Mouse (Mus musculus) olfactory bulb, adult 2 months (tissue): ENCODE data around the gene Slc7a4. TPM values are rescaled to one million over a fixed set of nuclear protein-coding genes. Genes with fewer than 3 reads are reported as not detected.

ENCODE experiments used
- H3K27ac ChIP-seq: fragments of 200-500 bp; 2 replicates; pipeline ENCODE4 v1.5.1; 2012; ENCODE audit warnings: low read depth, low read length; ENCODE audit not compliant: insufficient read depth
- H3K4me1 ChIP-seq: fragments of 200-500 bp; 2 replicates; pipeline ENCODE4 v1.6.1; 2012; ENCODE audit warnings: low read length; ENCODE audit not compliant: control insufficient read depth, insufficient read depth
- H3K4me3 ChIP-seq: fragments of 200-500 bp; 2 replicates; pipeline ENCODE4 v1.5.1; 2012; ENCODE audit warnings: mild to moderate bottlenecking, low read depth, low read length, moderate library complexity; ENCODE audit not compliant: insufficient read depth
- CTCF ChIP-seq: fragments of 200-500 bp; IDR thresholded peaks from 2 replicates; pipeline ENCODE4 v1.5.1; 2012; ENCODE audit warnings: low read depth, mild to moderate bottlenecking, low read length, moderate library complexity; ENCODE audit not compliant: insufficient read depth
- POLR2A ChIP-seq: fragments of 200-500 bp; IDR thresholded peaks from 2 replicates; pipeline ENCODE4 v1.6.1; 2012; ENCODE audit warnings: mild to moderate bottlenecking, low read depth, low read length, moderate library complexity; ENCODE audit not compliant: insufficient read depth
- WGBS: fragments of 180-500 bp; shearing (Covaris S2); methylation state at CpG from one replicate; pipeline ENCODE4 v1.1.7; 2018; 5-methylcytosine and 5-hydroxymethylcytosine counted together
- polyA plus RNA-seq: library from polyadenylated mRNA; stranded (reverse); fragments of >200 nt; gene quantifications from 2 replicates; pipeline ENCODE4 v1.2.4, GENCODE M21; 2012; ENCODE audit warnings: low replicate concordance; ENCODE audit not compliant: missing spikeins, insufficient read depth, insufficient read length

Slc7a4 gene
- polyA plus RNA-seq, 1 experiment: not detected

DNA sequence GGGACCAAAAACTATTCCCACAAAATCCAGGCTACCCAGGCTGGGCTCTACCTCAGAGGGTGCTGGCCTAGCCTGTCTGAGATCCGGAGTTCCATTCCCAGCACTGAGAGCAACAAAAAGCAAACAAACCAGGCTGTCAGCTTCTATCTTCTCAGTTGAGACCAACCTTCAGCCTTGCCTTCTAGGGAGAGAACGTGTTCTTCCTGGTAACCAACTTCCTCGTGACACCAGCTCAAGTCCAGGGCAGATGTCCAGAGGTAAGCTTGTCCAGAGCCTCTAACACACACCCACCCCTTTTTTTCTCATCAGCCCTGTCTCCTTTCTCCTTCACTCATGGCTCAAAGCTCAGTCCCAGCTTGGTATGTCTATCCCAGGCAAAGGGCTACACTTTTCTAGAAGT is 18.2 kb downstream of the Slc7a4 start:
- TF ChIP-seq POLR2A (no peak), CTCF (no peak)
- WGBS: 76% methylated on average over 3 of the region's 3 CpGs
- H3K27ac ChIP-seq: no peak overlapping the region
- peaks cover 22% of the 10 kb centered on the region for H3K4me1 ChIP-seq
- H3K4me3 ChIP-seq: no peak overlapping the region

DNA sequence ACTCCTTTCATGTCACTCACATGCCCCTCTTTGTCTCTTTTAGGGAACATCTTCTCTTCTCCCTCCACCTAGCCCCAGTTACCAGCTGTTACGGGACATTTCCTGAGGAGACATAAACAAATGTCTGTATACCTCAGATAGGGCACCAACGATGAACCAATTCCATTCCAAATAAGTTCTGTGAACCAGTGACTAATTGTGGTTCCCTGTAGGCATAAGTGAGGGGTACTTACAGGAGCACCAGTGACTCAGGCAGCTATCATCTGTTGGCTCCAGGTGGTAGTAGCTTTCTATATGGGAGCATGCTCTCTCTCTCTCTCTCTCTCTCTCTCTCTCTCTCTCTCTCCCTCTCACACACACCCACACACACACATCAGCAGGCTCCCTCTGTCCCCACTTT is 18.8 kb downstream of the Slc7a4 start:
- WGBS: 40% methylated on average over 2 of the region's 2 CpGs
- H3K4me1 ChIP-seq: peaks cover 22% of the 10 kb centered on the region
- H3K27ac ChIP-seq: peak overlapping the region; percentile 43; the same call in 1 of the 2 replicates
- TF ChIP-seq POLR2A (no peak), CTCF (no peak)
- no peak overlapping the region for H3K4me3 ChIP-seq

DNA sequence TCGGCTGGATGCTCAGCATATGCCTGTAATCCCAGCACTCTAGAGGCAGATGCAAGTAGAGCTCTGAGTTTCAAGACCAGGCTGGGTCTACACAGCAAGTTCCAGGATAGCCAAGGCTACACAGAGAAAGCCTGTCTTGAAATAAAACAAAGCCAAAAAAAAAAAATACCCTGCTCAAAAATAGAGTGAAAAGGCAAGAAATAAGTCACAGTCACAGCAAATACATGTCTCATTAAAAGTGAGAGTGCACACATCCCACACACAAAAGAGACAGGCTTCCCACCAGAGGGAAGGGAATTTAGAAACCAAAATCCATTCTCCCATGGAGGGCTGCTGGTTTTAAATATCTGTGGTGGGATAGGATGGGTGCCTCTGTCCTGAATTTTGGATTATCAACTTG is 19.4 kb downstream of the Slc7a4 start:
- TF ChIP-seq CTCF (no peak), POLR2A (no peak)
- Histone ChIP-seq H3K4me1 (peaks cover 22% of the 10 kb centered on the region), H3K27ac (peak overlapping the region; percentile 43; the same call in 1 of the 2 replicates), H3K4me3 (no peak overlapping the region)
- WGBS: 9% methylated on average over 1 of the region's 1 CpGs

DNA sequence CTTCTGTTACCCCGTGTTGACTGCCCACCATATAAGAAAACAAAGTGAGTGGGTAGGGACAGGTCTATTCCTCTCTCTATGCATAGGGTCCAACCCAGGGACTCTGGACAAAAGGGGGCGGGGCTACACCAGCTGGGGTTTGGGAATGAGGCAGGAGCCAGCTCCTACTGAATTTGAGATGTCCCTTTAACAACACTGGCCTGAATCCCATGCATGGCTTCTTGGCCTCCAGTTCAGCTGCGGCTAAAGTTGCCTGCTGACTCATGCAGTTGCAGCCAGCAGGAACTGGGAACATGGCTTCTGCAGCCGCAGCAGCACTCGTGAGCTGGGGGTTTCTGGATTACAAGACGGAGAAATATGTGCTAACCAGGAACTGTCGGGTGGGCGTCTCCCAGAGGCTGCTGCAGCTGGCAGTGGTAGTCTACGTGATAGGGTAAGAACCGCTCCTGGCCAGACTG is 21.2 kb downstream of the Slc7a4 start, which contains the start of gene P2rx6:
TSS of gene P2rx6 (plus strand) at position 135 of the 458 bp plus-strand sequence.
- no peak for TF ChIP-seq POLR2A
- no peak for TF ChIP-seq CTCF
- Histone ChIP-seq H3K4me1 (peaks cover 27% of the 10 kb centered on the region), H3K27ac (0 out of 2 replicates have a peak within 1 kb of the TSS, but pooled peaks have one; percentile 12), H3K4me3 (peak within 1 kb of the TSS; percentile 31)
- WGBS: 3% methylated on average over 10 of the region's 10 CpGs

DNA sequence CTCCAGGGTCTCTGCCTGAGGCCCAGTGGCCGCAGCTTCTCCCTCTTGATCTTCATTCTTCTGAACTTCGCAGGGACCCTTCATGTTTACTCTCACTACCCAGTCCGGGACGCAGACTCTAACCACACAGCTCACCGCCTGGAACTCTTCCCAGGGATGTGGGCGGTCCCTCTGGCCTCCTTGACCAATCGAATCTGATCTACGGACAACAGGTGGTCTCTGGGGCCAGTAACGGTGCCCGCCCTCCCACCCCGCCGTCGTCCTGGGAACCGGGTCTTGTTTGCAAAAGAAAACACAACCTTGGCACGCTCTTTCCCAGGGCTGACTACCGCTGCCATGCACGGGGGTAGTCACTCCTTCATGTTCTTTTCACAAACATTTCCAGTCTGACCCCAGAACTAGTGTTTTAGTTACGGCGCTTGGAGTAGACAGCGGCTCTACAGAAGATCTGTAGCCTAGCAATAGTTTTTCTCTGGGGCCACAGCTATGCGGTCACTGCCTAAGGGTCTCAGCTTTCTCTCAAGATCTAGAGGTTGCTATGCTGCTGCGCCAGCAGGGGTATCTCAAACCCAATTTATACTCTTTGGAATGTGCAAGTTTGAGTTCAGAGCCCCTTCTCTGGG is 21.8 kb downstream of the Slc7a4 start, which contains the start of gene Lrrc74b:
TSS of gene Lrrc74b (minus strand) at position 120 of the 623 bp plus-strand sequence.
- WGBS: 7% methylated on average over 22 of the region's 22 CpGs
- TF ChIP-seq CTCF (no peak), POLR2A (no peak)
- Histone ChIP-seq H3K4me1 (peaks cover 27% of the 10 kb centered on the region), H3K4me3 (peak within 1 kb of the TSS; percentile 31), H3K27ac (no peak within 1 kb of the TSS)

DNA sequence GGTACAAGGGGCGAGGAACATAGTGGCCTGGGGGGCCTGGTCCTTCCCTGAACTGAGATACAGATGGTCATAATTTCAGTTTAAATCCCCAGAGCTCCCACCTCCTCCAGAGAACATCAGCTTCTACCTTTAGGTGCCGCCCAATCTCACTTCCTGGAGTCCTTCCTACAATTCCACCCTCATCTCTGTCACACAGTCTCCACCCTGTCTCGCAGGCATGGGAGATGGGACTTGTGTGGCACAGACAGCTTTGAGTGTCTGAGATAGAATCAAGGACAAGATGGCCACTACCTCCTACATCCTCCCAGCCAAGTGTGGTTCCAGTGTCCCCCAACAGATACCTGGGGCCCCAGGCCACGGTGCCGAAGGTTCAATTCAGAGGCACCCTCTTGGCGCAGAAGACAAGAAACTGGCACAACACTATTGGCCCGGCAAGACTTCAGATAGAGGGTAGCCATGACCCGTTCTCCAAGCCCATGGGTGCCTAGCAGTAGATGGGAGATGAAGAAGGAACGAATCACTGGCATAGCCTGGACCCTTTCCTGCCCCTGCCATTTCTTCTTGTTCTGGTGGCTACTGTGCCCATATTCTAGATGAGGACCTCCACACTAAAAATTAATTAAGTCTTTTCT is 23.5 kb downstream of the Slc7a4 start:
- no peak overlapping the region for H3K27ac ChIP-seq
- no peak for TF ChIP-seq POLR2A
- no peak for TF ChIP-seq CTCF
- H3K4me1 ChIP-seq: peaks cover 27% of the 10 kb centered on the region
- no peak overlapping the region for H3K4me3 ChIP-seq
- 70% methylated on average over 9 of the region's 9 CpGs for WGBS

DNA sequence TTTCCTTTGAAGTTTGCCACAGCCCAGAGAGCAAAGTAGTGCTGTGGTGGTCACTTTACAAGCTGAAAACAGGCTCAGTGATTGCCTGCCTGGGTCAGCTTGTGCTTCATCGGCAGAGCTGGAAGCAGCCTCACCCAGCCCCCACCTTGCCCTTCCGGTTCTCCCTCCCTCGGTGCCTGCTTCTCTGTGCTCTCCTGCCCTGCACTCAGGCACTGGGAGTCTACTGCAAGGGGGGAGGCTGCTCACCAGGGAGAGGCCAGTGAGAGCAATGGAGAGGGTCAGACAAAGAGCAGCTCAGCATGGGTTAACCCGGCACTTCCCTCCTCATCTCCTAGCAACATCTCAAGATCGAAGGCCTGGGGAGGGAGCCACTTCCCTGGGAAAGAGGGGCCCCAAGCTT is 24.2 kb downstream of the Slc7a4 start:
- peaks cover 34% of the 10 kb centered on the region for H3K4me1 ChIP-seq
- H3K27ac ChIP-seq: no peak overlapping the region
- H3K4me3 ChIP-seq: no peak overlapping the region
- no peak for TF ChIP-seq POLR2A
- TF ChIP-seq CTCF: no peak
- 6% methylated on average over 5 of the region's 5 CpGs for WGBS

DNA sequence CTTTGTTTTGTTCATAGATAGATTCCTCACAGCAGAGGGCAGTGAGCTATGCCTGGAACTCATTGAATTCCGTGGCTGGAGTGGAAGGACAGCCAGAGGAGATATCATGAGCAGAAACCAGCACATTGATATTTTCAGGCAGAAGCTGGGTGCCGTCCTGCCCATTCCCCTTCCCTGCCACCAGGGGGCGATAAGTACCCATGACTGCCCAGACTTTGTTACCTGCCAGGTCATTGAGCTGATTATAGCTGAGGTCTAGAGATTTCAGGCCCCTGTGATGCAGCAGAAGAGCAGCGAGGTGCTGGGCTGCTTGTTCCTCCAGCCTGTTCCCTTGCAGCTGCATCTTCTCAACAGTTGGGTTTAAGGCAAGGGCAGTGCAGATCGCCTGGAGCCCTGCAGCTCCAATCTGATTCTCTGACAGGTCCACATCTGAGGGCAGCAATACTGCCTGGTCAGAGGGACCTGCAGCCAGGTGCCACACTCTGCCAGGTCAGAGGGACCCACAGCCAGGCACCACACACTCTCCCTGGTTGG is 25.0 kb downstream of the Slc7a4 start:
- 3% methylated on average over 5 of the region's 5 CpGs for WGBS
- TF ChIP-seq POLR2A (no peak), CTCF (peak; percentile 80)
- peaks cover 36% of the 10 kb centered on the region for H3K4me1 ChIP-seq

DNA sequence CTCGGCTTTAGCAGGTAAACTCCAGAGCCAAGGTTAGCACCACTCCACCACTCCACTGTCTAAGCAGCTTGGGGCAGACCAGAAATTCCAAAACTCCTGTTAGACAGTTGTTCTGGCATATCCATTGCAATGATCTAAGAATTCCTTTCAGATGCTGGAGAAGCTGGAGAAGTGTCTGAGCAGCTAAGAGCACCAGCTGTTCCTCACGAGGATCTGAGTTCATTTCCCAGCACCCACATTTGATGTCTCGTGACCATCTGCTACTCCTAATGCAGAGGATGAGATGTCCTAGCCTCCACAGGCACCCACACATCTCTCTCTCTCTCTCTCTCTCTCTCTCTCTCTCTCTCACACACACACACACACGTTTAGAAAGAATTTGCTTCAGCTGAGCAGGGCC is 26.1 kb downstream of the Slc7a4 start:
- H3K4me1 ChIP-seq: peaks cover 25% of the 10 kb centered on the region
- TF ChIP-seq CTCF: no peak
- H3K4me3 ChIP-seq: no peak overlapping the region
- H3K27ac ChIP-seq: no peak overlapping the region
- WGBS: 58% methylated on average over 4 of the region's 4 CpGs

More for the DNA sequence above, 25.0 kb downstream of the Slc7a4 start:
- Histone ChIP-seq H3K4me3 (no peak overlapping the region), H3K27ac (no peak overlapping the region)
